Mouse (Mus musculus) lung, embryonic 14.5 days (tissue): Measurements from ENCODE around the gene Cbln3. TPM values are rescaled to one million over a fixed set of nuclear protein-coding genes. Genes with fewer than 3 reads are reported as not detected.

ENCODE experiments used
- ATAC-seq: fragments of 200-750 bp; cut with Nextera tagmentation; 2 replicates; pipeline ENCODE4 v1.8.0; 2017; ENCODE audit warnings: mild to moderate bottlenecking, moderate TSS enrichment, moderate library complexity; ENCODE audit not compliant: insufficient read depth
- DNase-seq: peaks from one replicate; pipeline ENCODE4 v3.0.0-alpha.2; 2015
- H3K27ac ChIP-seq: fragments of 300-500 bp; sonication (generic); 2 replicates; pipeline ENCODE4 v1.5.1; 2014; ENCODE audit warnings: low read depth, mild to moderate bottlenecking, moderate library complexity
- H3K27me3 ChIP-seq: fragments of 300-500 bp; sonication (generic); 2 replicates; pipeline ENCODE4 v1.6.1; 2014; ENCODE audit warnings: low read length, control low read depth; ENCODE audit not compliant: insufficient read depth
- H3K36me3 ChIP-seq: fragments of 300-500 bp; sonication (generic); 2 replicates; pipeline ENCODE4 v1.6.1; 2014; ENCODE audit warnings: control low read depth; ENCODE audit not compliant: insufficient read depth
- H3K4me1 ChIP-seq: fragments of 300-500 bp; sonication (generic); 2 replicates; pipeline ENCODE4 v1.6.1; 2014; ENCODE audit warnings: antibody characterized with exemption, control low read depth; ENCODE audit not compliant: insufficient read depth
- H3K4me2 ChIP-seq: fragments of 300-500 bp; sonication (generic); 2 replicates; pipeline ENCODE4 v1.6.1; 2014; ENCODE audit warnings: mild to moderate bottlenecking
- H3K4me3 ChIP-seq: fragments of 300-500 bp; sonication (generic); 2 replicates; pipeline ENCODE4 v1.5.1; 2014; ENCODE audit warnings: low read depth, low read length
- H3K9ac ChIP-seq: fragments of 300-500 bp; sonication (generic); 2 replicates; pipeline ENCODE4 v1.6.1; 2014
- H3K9me3 ChIP-seq: fragments of 300-500 bp; sonication (generic); 2 replicates; pipeline ENCODE4 v1.6.1; 2016; ENCODE audit warnings: low read depth, low read length, control low read depth
- CTCF ChIP-seq: IDR thresholded peaks from 2 replicates; pipeline ENCODE4 v1.5.1; 2016; ENCODE audit warnings: antibody characterized with exemption, low read depth
- WGBS: fragments of 180-500 bp; shearing (Covaris S2); extraction: QIAGEN DNeasy Blood & Tissue Kit; methylation state at CpG from one replicate; pipeline ENCODE4 v1.1.7; 2014; 5-methylcytosine and 5-hydroxymethylcytosine counted together
- polyA plus RNA-seq: library from polyadenylated mRNA; unstranded; fragments of >200 nt; fragmentation: Nextera tagmentation; extraction: Ambion mirVana; gene quantifications from 2 replicates; pipeline ENCODE4 v1.2.1, GENCODE M21; 2014

The Cbln3 gene
- polyA plus RNA-seq, 1 experiment from 2014 or later, result 1.9 TPM

DNA sequence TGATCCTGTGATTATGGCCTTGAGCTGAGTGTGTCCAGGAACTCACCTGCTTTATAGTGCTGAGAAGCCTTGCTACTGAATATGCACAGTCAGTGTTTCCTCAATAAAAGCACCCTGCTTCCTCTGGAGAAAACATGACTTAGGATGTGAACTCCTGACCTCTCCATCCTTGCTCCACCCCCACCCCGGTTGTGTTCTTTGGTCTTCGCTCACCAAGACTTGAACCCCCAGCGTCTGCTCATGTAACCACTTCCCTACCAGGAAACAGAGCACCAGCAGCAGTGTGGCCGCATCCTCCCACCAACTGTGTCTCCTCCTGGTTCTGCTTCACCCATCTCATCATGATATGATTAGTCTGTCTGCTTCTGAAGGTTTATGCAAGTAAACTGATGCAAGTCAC lies 29.2 kb upstream of the Cbln3 start:
- H3K4me1 ChIP-seq, result no peaks in the 10 kb centered on the region
- no peaks in the 10 kb centered on the region for H3K27me3 ChIP-seq
- H3K9ac ChIP-seq, result no peak overlapping the region
- no peak overlapping the region for H3K4me3 ChIP-seq
- no peaks in the 10 kb centered on the region for H3K9me3 ChIP-seq
- no peak for DNase-seq
- H3K36me3 ChIP-seq, result no peaks in the 10 kb centered on the region
- WGBS, result 39% methylated on average over 4 of the region's 4 CpGs
- H3K27ac ChIP-seq, result no peak overlapping the region
- no peak for ATAC-seq
- TF ChIP-seq CTCF, result no peak
- H3K4me2 ChIP-seq, result no peak overlapping the region

DNA sequence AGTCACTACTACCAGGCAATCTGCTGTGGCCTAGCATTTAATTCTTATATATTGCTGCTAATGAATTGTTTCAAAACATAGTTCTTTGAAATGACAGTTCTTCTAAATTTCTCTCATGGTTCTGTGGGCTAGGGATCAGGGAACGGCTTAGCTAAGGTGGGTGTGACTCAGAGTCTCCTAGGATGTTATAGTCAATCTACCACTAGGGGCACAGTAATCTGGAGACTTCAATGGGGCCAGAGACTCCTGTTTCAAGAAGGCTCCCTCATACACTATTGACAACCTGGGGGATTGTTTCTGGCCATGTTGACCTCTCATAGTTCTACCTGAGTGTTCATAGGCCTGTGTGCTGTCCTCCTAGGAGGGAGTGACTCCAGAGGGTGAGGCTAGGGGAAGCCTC lies 21.3 kb upstream of the Cbln3 start:
- no peaks in the 10 kb centered on the region for H3K36me3 ChIP-seq
- 15% methylated on average over 1 of the region's 1 CpGs for WGBS
- ATAC-seq (no peak), DNase-seq (no peak)
- no peak overlapping the region for H3K4me2 ChIP-seq
- H3K27me3 ChIP-seq, result no peaks in the 10 kb centered on the region
- H3K9me3 ChIP-seq, result no peaks in the 10 kb centered on the region
- peak; percentile 47 for TF ChIP-seq CTCF
- no peak overlapping the region for H3K4me3 ChIP-seq
- no peak overlapping the region for H3K27ac ChIP-seq
- no peak overlapping the region for H3K9ac ChIP-seq
- H3K4me1 ChIP-seq, result 0 out of 2 replicates have a peak, but pooled peaks cover 6% of the 10 kb centered on the region

DNA sequence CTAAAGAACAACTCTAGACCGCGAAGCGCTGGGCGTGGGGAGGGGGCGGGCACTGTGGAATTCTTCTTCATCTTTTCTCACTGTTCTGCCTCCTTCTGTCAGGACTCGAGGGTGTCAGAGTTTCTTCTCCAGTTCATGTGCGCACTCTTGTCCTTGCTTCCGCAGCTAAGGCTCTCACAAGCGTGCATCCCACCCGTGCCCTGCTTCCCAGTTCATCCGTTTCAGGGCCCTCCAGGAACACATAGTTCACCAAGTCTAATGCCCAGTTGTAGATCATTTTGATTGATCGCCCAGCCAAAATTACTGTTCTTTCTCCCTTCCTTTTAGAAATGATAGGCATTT lies 16.2 kb upstream of the Cbln3 start:
- WGBS, result 4% methylated on average over 12 of the region's 12 CpGs
- no peak for TF ChIP-seq CTCF
- H3K4me3 ChIP-seq, result peak overlapping the region; percentile 41
- 0 out of 2 replicates have a peak, but pooled peaks cover 7% of the 10 kb centered on the region for H3K4me1 ChIP-seq
- peak overlapping the region; percentile 64; the same call in 1 of the 2 replicates for H3K27ac ChIP-seq
- H3K9ac ChIP-seq, result peak overlapping the region; percentile 63
- ATAC-seq (peak; percentile 25), DNase-seq (no peak)
- H3K36me3 ChIP-seq, result peaks cover 28% of the 10 kb centered on the region
- H3K9me3 ChIP-seq, result no peaks in the 10 kb centered on the region
- no peaks in the 10 kb centered on the region for H3K27me3 ChIP-seq
- H3K4me2 ChIP-seq, result peak overlapping the region; percentile 94

DNA sequence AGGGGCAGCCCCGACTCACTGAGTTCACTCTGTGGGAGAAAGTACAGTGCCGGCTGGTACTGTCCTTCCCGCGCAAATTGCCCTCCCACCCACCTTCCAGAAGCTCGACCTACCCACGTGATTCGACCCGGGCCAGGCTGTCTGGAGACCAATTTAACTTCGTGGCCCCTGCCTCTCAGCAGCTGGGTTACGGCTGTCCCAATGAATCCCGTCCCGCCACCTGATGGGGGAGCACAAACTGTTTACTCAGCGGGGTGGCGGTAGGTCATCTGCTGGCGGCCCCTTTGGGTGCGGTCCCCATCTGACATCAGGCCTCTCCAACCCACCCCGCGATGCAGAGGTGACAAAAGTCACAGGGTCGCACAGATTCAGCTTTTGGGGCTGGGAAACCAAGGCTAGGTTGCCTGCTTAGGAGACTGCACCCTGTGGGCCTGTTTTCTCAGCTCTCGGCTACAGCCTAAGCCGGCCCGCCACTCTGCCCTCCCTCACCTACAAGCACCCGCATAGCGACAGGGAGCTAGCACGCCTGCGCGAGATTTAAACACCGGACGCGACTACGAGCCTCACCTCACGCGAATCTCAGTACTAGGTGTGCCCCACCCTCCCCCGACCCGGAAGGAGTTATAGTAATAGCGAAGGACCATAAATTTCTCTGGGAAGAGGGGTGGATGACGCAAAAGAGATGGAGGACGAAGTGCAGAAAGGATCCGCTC lies 15.7 kb upstream of the Cbln3 start, which contains the start of gene Sdr39u1:
Gene Sdr39u1 (minus strand): TSS at position 593 of the 713 bp plus-strand sequence.
- 1% methylated on average over 39 of the region's 39 CpGs for WGBS
- peak within 1 kb of the TSS; percentile 63 for H3K9ac ChIP-seq
- H3K4me1 ChIP-seq, result 0 out of 2 replicates have a peak, but pooled peaks cover 7% of the 10 kb centered on the region
- no peaks in the 10 kb centered on the region for H3K27me3 ChIP-seq
- H3K4me3 ChIP-seq, result peak within 1 kb of the TSS; percentile 41
- peak within 1 kb of the TSS; percentile 94 for H3K4me2 ChIP-seq
- TF ChIP-seq CTCF, result no peak
- peaks cover 34% of the 10 kb centered on the region for H3K36me3 ChIP-seq
- ATAC-seq, result peak; percentile 91
- no peaks in the 10 kb centered on the region for H3K9me3 ChIP-seq
- H3K27ac ChIP-seq, result peak within 1 kb of the TSS; percentile 64
- peak; percentile 87 for DNase-seq

DNA sequence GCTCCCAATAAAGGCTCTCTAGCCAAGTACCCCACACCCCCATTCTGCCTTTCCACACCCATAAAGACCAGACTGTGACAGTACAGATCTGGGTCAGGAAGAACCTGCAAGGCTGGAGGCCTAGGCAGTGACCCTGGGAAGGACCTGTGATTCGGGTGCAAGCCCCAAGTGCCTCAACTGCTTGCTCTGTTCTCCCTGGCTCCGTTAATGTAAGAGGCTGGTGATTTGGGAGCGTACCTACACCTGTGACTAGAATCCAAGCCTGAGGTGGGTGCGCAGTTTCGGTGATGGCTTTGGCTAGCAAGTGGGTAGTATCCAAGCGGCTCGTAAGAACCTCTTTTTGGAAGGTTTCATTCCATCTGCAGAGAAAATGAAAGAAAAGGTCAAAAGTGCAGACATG lies 14.8 kb upstream of the Cbln3 start:
- 0 out of 2 replicates have a peak, but pooled peaks cover 7% of the 10 kb centered on the region for H3K4me1 ChIP-seq
- H3K27ac ChIP-seq, result no peak overlapping the region; the same call in 1 of the 2 replicates
- H3K9me3 ChIP-seq, result no peaks in the 10 kb centered on the region
- H3K9ac ChIP-seq, result no peak overlapping the region; the same call in 1 of the 2 replicates
- peak overlapping the region; percentile 94 for H3K4me2 ChIP-seq
- peak overlapping the region; percentile 41 for H3K4me3 ChIP-seq
- WGBS, result 82% methylated on average over 7 of the region's 7 CpGs
- no peak for DNase-seq
- H3K36me3 ChIP-seq, result peaks cover 43% of the 10 kb centered on the region
- no peak for ATAC-seq
- no peaks in the 10 kb centered on the region for H3K27me3 ChIP-seq
- no peak for TF ChIP-seq CTCF

DNA sequence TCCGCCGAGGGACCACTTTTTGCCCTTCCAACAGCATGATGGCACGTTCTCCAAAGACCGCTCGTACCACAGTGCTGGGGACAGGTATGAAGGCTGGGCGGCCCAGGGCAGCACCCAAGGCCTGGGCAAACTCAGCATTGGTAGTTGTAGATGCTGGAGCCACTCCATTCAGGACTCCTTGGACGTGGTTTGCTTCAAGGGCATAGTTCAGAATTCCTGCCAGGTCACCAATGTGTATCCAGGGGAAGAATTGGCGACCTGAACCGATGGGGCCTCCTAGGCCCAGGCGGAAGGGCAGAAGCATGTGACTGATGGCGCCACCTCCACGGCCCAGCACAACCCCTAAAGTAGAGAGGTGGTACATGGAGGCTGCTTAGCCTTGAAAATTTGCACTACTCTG lies 13.5 kb upstream of the Cbln3 start:
- ATAC-seq, result no peak

DNA sequence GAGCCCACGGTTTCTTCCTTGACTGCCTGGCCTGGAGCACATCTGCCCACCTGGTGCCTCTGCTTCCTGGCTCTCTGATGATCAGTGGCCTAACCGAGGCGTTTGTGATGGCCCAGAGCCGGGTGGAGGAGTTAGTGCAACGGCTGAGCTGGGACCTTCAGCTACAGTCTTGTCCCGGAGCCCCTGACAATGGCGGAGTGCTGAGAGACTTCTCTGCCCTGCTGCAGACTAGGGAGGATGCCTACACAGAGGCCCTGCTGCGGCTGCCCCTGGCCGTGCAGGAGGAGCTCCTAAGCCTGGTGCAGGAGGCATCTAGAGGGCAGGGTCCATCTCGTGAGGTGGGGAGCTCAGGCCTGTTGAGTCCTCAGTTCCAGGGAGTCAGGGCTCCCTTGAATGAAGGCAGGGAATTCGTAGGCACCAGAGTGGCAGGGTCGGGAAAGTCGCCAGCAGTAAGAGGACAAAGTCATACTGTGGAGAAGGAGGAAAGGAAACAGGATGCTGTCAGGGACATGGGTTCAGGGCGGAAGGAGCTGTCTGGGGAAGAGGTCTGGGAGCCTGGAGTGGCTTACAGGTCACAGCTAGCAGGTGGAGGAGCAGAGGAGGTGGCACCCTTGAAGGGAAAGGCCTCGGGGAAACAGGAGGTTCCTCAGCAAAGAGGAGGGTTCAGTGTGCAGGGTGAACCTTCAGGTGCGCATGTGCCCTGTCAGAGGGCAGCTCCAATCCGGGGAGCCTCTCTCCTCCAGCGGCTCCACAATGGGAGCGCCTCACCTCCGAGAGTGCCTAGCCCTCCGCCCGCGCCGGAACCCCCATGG lies 2.6 kb upstream of the Cbln3 start:
- no peak for TF ChIP-seq CTCF
- peak overlapping the region; percentile 67; the same call in 1 of the 2 replicates for H3K4me3 ChIP-seq
- ATAC-seq (no peak), DNase-seq (no peak)
- peak overlapping the region; percentile 74; the same call in 1 of the 2 replicates for H3K4me2 ChIP-seq
- peaks cover 10% of the 10 kb centered on the region; the same call in 1 of the 2 replicates for H3K4me1 ChIP-seq
- peaks cover 56% of the 10 kb centered on the region for H3K36me3 ChIP-seq
- no peaks in the 10 kb centered on the region for H3K27me3 ChIP-seq
- 76% methylated on average over 24 of the region's 24 CpGs for WGBS
- peak overlapping the region; percentile 86; the same call in 1 of the 2 replicates for H3K9ac ChIP-seq
- H3K27ac ChIP-seq, result no peak overlapping the region
- H3K9me3 ChIP-seq, result no peaks in the 10 kb centered on the region

More for the DNA sequence above, 13.5 kb upstream of the Cbln3 start:
- no peak for TF ChIP-seq CTCF
- no peak overlapping the region for H3K9ac ChIP-seq
- 89% methylated on average over 12 of the region's 12 CpGs for WGBS
- no peaks in the 10 kb centered on the region for H3K27me3 ChIP-seq
- DNase-seq, result no peak
- no peak overlapping the region for H3K4me3 ChIP-seq
- H3K36me3 ChIP-seq, result peaks cover 53% of the 10 kb centered on the region
- 0 out of 2 replicates have a peak, but pooled peaks cover 7% of the 10 kb centered on the region for H3K4me1 ChIP-seq
- H3K27ac ChIP-seq, result no peak overlapping the region
- H3K9me3 ChIP-seq, result no peaks in the 10 kb centered on the region
- H3K4me2 ChIP-seq, result no peak overlapping the region
